Mouse (Mus musculus) cerebellum, adult 2 months (tissue): ENCODE results near the gene Zbtb16.

Experiments used
- CTCF ChIP-seq: fragments of 200-500 bp; IDR thresholded peaks from 2 replicates; pipeline ENCODE4 v1.5.1; 2011; ENCODE audit warnings: low read depth, mild to moderate bottlenecking, control low read depth, low read length, moderate library complexity, borderline replicate concordance; ENCODE audit not compliant: insufficient read depth
- POLR2A ChIP-seq: fragments of 200-500 bp; IDR thresholded peaks from 2 replicates; pipeline ENCODE4 v1.6.1; 2011; ENCODE audit warnings: low read length, control low read depth, borderline replicate concordance; ENCODE audit not compliant: insufficient read depth

- TF ChIP-seq CTCF = no peak
- no peak for TF ChIP-seq POLR2A
Observed at GRCm38 (mm10) chr9:48865235-48865634, 29.2 kb upstream of the Zbtb16 start.
